Mouse (Mus musculus) layer of hippocampus, postnatal 10 days (tissue): Measurements from ENCODE around the gene Cyp2w1. TPM values are rescaled to one million over a fixed set of nuclear protein-coding genes. Genes with fewer than 3 reads are reported as not detected.

ENCODE experiments used
- DNase-seq, 2 experiments: peaks; one replicate each; pipeline ENCODE4 v3.0.0; 2021; ENCODE audit warnings: low spot score in 2 of 2
- total RNA-seq, 2 experiments: library from RNA; stranded (reverse); gene quantifications; 2 replicates each; pipeline ENCODE4 v1.2.3; 2021

The Cyp2w1 gene
- total RNA-seq, 2 experiments from 2014 or later, result not detected

- peak; percentile 97 for DNase-seq
Measured at GRCm38 (mm10) chr5:139364260-139364910, 12.0 kb downstream of the Cyp2w1 start.

DNA sequence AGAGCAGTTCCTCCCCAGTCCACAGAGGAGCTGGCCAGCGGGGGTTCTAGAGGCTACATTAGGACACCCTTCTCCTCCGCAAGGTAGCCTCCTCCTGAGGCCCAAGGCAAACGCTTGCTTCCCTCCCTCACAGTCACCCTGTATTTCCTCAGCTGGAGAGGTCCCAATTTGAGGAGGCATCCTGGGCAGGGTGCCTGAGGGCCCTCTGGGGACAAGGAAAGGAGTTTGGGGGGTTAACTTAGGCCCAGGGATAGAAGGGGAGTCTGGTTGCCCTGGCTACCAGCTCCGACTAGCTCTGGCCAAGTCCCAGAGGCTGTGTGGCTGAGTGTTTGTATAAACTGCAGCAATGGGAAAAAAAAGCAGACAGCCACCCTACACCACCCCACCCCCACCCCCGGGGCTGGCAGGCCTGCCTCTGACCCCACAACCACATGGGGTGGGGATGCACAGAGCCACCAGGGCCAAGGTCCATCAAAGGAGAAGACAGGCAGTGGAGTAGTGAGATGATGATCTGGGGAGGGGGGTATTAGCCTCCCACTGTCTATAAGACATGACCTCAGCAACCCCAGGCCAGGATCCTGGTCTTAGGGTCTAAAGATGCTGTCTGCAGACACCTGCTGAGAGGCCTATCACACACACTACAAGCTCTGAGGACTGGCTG, 12.6 kb downstream of the Cyp2w1 start:
- DNase-seq, result peak; percentile 57 to 62

DNA sequence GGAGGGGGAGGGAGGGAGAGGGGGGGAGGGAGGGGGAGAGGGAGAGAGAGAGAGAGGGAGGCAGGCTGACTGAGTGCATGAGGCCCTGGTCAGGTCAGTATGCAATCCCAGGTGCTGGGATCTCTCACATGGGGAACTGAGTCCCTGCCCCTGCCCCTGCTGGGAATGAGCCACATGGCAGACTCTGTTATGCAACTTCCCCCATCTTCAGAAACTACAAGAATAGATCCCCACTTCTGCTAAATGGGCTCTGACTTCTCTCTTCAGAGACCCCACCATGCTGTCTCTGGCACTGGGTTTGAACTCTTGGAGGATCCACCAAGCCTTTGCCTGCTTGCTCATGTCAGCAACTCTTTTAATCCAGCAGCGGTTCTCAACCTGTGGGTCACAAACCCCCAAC, 13.4 kb downstream of the Cyp2w1 start:
- DNase-seq, result no peak

DNA sequence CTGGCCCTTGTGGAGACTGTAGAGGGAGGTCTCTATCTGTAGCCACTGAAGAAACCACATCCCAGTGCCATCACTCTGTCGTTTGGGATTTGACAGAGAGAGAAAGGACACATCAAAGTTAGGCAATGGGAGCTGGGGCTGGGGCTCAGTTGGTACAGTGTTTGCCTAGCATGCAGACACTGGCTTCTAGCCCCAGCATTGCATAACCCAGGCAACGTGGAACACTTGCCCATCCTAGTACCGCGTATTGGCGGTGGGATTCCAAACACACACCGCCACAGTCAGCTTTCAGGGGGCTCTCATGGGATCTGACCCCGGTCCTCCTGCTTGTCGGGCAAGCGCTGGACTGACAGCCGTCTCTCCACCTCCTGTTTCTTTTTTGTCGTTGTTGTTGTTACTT, 14.1 kb downstream of the Cyp2w1 start:
- no peak for DNase-seq

DNA sequence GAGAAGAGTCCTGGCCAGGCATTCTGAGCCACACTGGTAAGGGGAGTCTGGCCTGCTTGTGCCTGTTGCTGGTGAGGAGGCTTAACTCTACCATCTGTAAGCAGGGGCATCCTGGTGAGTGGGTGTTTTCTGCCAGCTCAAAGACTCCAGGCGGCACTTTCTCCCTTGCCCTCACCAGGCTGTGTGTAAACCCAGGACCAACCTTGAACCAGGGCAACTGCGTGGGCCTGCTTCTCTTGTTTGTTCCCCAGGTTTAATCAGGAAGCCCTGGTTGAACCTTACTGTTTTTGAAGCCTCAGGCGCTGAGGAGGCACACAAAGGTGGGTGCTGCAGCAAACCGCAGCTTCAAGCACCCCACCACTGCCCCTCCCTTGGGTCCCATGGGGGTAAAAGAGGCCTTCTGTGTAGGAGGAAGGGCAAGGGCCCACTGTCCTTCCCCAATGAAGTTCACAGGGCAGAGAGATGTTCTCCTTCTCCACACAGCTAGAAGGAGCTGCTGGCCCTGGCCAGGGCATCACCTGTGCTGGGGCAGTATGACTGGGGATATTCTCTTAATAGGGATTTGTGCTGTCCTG, 15.6 kb downstream of the Cyp2w1 start:
- no peak for DNase-seq

GRCm38 (mm10) chr5:139368638-139369320, 16.4 kb downstream of the Cyp2w1 start:
- DNase-seq, result no peak

- no peak for DNase-seq
Measured at GRCm38 (mm10) chr5:139370336-139370735, 17.9 kb downstream of the Cyp2w1 start.

DNA sequence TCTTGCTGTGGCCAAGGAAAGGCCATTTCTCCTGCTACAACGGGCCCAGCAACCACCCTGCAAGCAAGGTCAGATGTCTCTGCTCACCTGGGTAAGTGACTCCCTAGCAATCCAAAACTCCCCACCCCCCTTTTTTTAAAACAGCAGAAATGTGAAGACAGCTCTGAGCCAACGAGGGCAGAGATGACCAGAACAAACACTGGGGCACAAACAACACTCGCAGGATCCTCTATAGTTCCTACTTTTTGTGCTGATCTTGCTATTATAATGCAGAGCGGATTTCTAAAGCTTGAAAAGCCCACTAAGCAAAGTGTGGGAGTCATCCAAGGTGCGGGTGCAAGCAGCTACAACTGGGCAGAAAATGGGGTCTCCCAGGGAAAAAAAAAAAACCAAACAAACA, 18.7 kb downstream of the Cyp2w1 start:
- DNase-seq, result no peak

DNA sequence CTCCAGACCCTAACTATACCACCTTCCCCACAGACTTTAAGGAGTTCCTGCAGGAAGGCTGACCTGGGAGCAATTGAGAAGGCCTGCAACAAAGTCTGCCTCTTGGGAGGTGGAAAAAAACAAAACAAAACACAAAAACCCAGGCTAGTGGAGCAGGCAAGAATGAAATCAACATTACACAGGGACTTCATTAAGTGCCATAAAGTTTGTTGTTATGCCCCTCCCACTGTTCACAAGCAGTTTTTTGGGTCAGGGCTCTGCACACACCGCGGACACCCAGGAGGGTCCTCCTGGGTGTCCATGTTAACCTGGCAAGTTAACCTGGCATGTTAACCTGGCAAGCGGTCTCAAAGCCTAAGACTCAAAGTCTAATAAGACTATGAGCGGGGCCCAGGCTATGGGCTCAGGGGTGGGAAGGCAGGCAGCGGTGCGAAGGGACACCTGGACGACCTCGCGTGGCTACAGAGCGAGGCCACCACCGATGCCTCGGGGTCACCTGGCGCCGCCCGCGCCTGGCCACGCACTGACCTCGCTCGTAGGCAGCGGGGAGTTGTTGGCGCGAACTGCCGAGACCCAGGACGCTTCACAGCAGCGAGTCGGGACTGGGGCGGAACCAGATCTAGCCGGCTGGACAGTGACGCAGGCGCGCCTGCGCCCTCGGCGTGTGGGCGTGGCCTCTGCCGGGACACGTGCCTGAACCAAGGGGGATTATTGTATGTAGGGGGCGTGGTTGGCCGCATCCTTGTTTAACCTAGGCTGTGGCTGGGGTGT, 19.4 kb downstream of the Cyp2w1 start:
- peak; percentile 88 to 89 for DNase-seq

GRCm38 (mm10) chr5:139373126-139373525, 20.7 kb downstream of the Cyp2w1 start:
- DNase-seq, result no peak

DNA sequence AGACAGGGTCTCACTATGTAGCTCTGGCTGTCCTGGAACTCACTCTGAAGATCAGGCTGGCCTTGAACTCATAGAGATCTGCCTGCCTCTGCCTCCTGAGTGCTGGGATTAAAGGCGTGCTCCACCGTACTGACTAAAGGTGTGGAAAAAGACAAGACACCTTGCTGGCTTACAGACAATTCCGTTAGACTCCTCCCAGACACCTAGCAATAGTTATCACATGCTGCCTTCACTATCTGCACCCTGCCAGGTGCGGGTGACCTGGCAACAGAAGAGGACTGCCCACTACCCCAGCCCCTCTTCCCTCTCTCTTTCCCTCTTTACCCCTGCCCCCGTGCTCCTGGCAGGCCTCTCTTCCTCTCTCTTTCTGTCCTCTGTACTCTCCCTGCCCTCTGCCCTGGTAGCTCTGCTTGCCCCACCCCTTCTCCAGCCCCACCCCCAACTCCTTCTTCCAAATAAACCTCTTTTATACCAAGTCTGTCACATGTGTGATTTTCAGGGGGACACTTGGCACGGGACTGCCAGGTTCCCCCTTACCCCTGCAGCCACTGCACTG, 21.6 kb downstream of the Cyp2w1 start:
- no peak for DNase-seq

- no peak for DNase-seq
Measured at GRCm38 (mm10) chr5:139374841-139375240, 22.4 kb downstream of the Cyp2w1 start.

DNA sequence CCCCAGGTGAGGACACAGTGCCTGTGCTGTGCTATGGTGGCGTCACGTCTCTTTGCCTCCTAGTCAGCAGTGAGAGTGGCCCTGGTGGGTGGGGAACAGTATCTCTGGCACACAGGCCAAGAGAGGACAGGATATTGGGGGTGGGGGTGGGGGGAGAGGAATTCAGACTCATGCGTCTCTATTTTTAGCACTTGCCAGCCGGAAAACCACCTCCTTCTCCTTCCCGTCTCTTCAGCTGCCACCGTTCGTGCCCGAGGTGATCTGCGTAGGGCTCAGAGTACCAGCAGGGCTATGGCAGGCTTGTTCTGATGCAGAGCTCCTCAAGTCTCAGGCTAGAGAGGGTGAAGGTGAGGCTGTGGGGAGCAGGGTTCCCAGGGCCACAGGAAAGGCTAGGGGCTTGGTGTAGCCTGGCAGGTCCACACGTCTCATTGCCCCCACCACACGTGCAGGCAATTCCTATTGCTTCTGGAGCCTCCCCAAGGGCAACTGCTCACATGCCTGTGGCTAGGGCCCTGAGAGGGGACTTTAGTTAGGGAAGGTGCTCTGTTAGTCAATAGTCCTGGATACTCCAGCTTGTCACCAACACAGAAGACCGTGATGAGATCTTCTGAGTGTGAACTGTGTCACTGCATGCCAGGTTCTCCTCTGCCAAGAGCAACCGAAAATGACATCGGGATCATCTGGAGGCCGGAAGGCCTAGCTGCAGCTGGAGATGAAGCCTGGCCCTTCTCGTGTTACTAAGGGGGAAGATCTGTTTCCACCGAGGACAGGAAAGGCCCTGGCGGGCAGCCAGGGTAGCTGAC, 25.3 kb downstream of the Cyp2w1 start, which contains the start of gene Gpr146:
Gene Gpr146, plus strand, starts transcription at position 230 of the 803 bp plus-strand sequence.
- no peak for DNase-seq

GRCm38 (mm10) chr5:139378271-139378556, 25.8 kb downstream of the Cyp2w1 start:
- DNase-seq, result no peak

- peak in 1 of 2 experiments; percentile 52 for DNase-seq
Measured at GRCm38 (mm10) chr5:139378986-139379629, 26.7 kb downstream of the Cyp2w1 start.

DNA sequence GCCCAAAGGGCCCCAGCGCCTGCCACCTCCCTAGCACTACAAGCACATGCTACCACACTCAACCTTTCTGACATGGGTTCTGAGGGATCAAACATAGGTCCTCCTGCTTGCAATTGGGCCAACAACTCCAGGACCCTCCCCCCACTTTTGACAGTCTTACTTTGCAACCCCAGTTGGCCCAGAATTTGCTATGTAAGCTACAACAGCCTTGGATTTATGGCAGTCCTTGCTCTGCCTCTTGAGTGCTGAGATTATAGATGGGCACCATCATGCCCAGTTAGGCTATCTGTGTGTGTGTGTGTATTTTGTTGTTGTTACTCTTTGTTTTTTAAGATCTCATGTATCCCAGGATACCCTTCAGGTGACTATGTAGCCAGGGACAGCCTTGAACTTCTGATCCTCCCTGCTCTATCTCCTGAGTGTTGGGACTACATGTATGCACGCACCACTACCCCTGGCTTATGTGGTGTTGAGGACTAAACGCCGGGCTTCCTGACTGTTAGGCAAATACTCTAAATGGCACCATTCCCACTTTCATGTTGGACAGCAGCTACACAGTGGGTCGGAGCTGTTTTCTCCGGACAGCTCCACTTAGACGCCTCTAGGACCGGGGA, 27.5 kb downstream of the Cyp2w1 start:
- DNase-seq, result no peak

DNA sequence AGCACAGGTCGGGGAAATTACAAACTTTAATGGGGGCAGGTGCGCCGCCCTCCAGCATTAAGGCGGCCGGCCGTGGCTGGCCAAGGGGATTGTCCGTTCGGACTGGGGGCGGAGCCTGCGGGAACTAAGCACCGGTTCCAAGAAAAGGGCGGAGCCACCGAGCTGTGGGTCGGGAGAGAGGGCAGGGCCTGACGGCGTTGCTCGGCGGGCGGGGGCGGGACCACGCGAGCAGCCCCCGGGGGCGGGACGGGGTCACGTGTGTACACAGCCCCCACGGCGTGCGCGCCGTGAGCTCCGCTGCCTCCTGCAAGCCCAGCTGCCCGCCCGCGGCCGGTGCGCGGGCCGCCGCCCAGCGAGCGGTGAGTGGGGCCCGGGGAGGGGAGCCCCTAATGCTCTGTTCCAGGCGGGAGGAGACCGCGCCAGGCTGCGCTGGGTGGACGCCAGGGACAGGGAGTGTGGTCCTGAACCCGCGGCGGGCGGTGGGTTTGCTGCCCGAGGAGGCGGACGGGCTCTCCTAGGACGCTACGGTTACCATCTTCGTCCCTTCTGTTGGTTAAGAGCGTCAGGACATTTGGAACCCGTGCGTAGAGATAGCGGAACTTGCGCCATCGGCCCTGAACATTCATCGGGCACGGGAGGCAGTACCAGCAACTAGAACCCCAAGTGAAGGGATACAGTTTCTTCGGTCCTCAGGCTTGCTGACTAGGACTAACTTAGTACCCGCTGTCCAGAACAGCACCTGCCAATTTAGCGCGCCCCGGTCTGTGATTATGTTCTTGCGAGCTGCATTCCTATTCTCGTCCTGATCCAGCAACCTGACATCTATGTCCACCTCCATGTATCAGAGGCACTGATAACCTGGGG, 28.2 kb downstream of the Cyp2w1 start:
- DNase-seq, result peak; percentile 81 to 89
